Mouse (Mus musculus) monocyte, adult 5-6 weeks (primary cell): ENCODE measurements at regions not wholly inside any gene's neighbourhood (a gene's known extent, or its start where the extent isn't known, plus 50 kb on each side); places are given as distances from the start of the nearest gene placed in this dataset.
A peak's percentile ranks its signal among the peaks of the same experiment; 100 is the strongest.

Source experiments
- ATAC-seq: fragments of 153-309, 156-312 bp; replicated peaks from 2 replicates; pipeline ENCODE4 v1.8.0; 2017; ENCODE audit warnings: mild to moderate bottlenecking; ENCODE audit not compliant: low TSS enrichment, insufficient number of reproducible peaks, severe bottlenecking, poor library complexity, low FRiP score

GRCm38 (mm10) chr15:38569011-38569640 lies 1143.8 kb downstream of the 4930447A16Rik start:
- no peak for ATAC-seq

GRCm38 (mm10) chr15:38570144-38570543 lies 1144.8 kb downstream of the 4930447A16Rik start:
- ATAC-seq = no peak

GRCm38 (mm10) chr15:38570735-38571134 lies 1145.4 kb downstream of the 4930447A16Rik start:
- no peak for ATAC-seq

GRCm38 (mm10) chr15:38572652-38573051 lies 1147.3 kb downstream of the 4930447A16Rik start:
- ATAC-seq = no peak

- ATAC-seq = no peak
Measured at GRCm38 (mm10) chr15:38574447-38574846, 1149.1 kb downstream of the 4930447A16Rik start.

GRCm38 (mm10) chr15:38575254-38575653 lies 1149.9 kb downstream of the 4930447A16Rik start:
- ATAC-seq = no peak

GRCm38 (mm10) chr15:38577691-38578090 lies 1152.3 kb downstream of the 4930447A16Rik start:
- 0 out of 2 replicates have a peak, but pooled peaks have one; percentile 9 for ATAC-seq

- no peak for ATAC-seq
Measured at GRCm38 (mm10) chr15:38579481-38579880, 1154.1 kb downstream of the 4930447A16Rik start.

GRCm38 (mm10) chr15:38583500-38583899 lies 1158.1 kb downstream of the 4930447A16Rik start:
- no peak for ATAC-seq

- ATAC-seq = no peak
Measured at GRCm38 (mm10) chr15:38584425-38584824, 1159.1 kb downstream of the 4930447A16Rik start.

- no peak for ATAC-seq
Measured at GRCm38 (mm10) chr15:38585610-38586009, 1160.3 kb downstream of the 4930447A16Rik start.

- ATAC-seq = no peak
Measured at GRCm38 (mm10) chr15:38586594-38586993, 1161.2 kb downstream of the 4930447A16Rik start.

GRCm38 (mm10) chr15:38588268-38588667 lies 1162.9 kb downstream of the 4930447A16Rik start:
- no peak for ATAC-seq

- no peak for ATAC-seq
Measured at GRCm38 (mm10) chr15:38589010-38589409, 1163.7 kb downstream of the 4930447A16Rik start.

GRCm38 (mm10) chr15:38589675-38590074 lies 1164.3 kb downstream of the 4930447A16Rik start:
- ATAC-seq = no peak

- no peak for ATAC-seq
Measured at GRCm38 (mm10) chr15:38594095-38594494, 1168.7 kb downstream of the 4930447A16Rik start.

GRCm38 (mm10) chr15:38594747-38595146 lies 1169.4 kb downstream of the 4930447A16Rik start:
- no peak for ATAC-seq

- ATAC-seq = no peak
Measured at GRCm38 (mm10) chr15:38595820-38596219, 1170.5 kb downstream of the 4930447A16Rik start.

GRCm38 (mm10) chr15:38597458-38597857 lies 1172.1 kb downstream of the 4930447A16Rik start:
- no peak for ATAC-seq

- ATAC-seq = no peak
Measured at GRCm38 (mm10) chr15:38601436-38601835, 1176.1 kb downstream of the 4930447A16Rik start.
